Mouse (Mus musculus) stomach, embryonic 16.5 days (tissue): Measurements from ENCODE around the gene Hoxa2. TPM values are rescaled to one million over a fixed set of nuclear protein-coding genes. Genes with fewer than 3 reads are reported as not detected.
A peak's percentile ranks its signal among the peaks of the same experiment; 100 is the strongest.

ENCODE experiments used
- ATAC-seq: fragments of 200-750 bp; cut with Nextera tagmentation; 2 replicates; pipeline ENCODE4 v1.8.0; 2017; ENCODE audit warnings: moderate number of reproducible peaks, moderate TSS enrichment; ENCODE audit not compliant: insufficient read depth, low FRiP score
- H3K27ac ChIP-seq: fragments of 300-500 bp; sonication (generic); 2 replicates; pipeline ENCODE4 v1.5.1; 2014; ENCODE audit warnings: low read length
- H3K27me3 ChIP-seq: fragments of 300-500 bp; sonication (generic); 2 replicates; pipeline ENCODE4 v1.6.1; 2014; ENCODE audit warnings: low read length, control low read depth, mixed read lengths; ENCODE audit not compliant: control insufficient read depth, insufficient read depth
- H3K36me3 ChIP-seq: fragments of 300-500 bp; sonication (generic); 2 replicates; pipeline ENCODE4 v1.6.1; 2014; ENCODE audit warnings: low read length; ENCODE audit not compliant: control insufficient read depth, insufficient read depth
- H3K4me1 ChIP-seq: fragments of 300-500 bp; sonication (generic); 2 replicates; pipeline ENCODE4 v1.6.1; 2014; ENCODE audit warnings: low read length, control low read depth, mixed read lengths; ENCODE audit not compliant: control insufficient read depth, insufficient read depth
- H3K4me2 ChIP-seq: fragments of 300-500 bp; sonication (generic); 2 replicates; pipeline ENCODE4 v1.6.1; 2014; ENCODE audit warnings: low read depth, low read length, mixed read lengths
- H3K4me3 ChIP-seq: fragments of 300-500 bp; sonication (generic); replicated peaks from 2 replicates; pipeline ENCODE4 v1.5.1; 2014; ENCODE audit warnings: mild to moderate bottlenecking, low read length
- H3K9ac ChIP-seq: fragments of 300-500 bp; sonication (generic); 2 replicates; pipeline ENCODE4 v1.6.1; 2014; ENCODE audit warnings: low read length
- H3K9me3 ChIP-seq: fragments of 300-500 bp; sonication (generic); replicated peaks from 2 replicates; pipeline ENCODE4 v1.6.1; 2016; ENCODE audit warnings: low read length, control low read depth; ENCODE audit not compliant: control insufficient read depth
- WGBS: fragments of 180-500 bp; shearing (Covaris S2); extraction: QIAGEN DNeasy Blood & Tissue Kit; methylation state at CpG from one replicate; pipeline ENCODE4 v1.1.7; 2014; 5-methylcytosine and 5-hydroxymethylcytosine counted together
- polyA plus RNA-seq: library from polyadenylated mRNA; unstranded; fragments of >200 nt; fragmentation: Nextera tagmentation; extraction: Ambion mirVana; gene quantifications from 2 replicates; pipeline ENCODE4 v1.2.1, GENCODE M21; 2015

Gene Hoxa2
- polyA plus RNA-seq, 1 experiment from 2014 or later, result 8.5 TPM

- H3K4me2 ChIP-seq, result peak overlapping the region; percentile 65
- 1% methylated on average over 39 of the region's 39 CpGs for WGBS
- H3K4me3 ChIP-seq, result peak overlapping the region; percentile 61
- ATAC-seq, result 0 out of 2 replicates have a peak, but pooled peaks have one; percentile 3
- no peaks in the 10 kb centered on the region for H3K9me3 ChIP-seq
- H3K36me3 ChIP-seq, result no peaks in the 10 kb centered on the region
- H3K4me1 ChIP-seq, result peaks cover 20% of the 10 kb centered on the region
- H3K9ac ChIP-seq, result peak overlapping the region; percentile 81
- no peaks in the 10 kb centered on the region for H3K27me3 ChIP-seq
- peak overlapping the region; percentile 94 for H3K27ac ChIP-seq
These were observed 493 bp downstream of the Hoxa2 start for GRCm38 (mm10) chr6:52164051-52164625.

DNA sequence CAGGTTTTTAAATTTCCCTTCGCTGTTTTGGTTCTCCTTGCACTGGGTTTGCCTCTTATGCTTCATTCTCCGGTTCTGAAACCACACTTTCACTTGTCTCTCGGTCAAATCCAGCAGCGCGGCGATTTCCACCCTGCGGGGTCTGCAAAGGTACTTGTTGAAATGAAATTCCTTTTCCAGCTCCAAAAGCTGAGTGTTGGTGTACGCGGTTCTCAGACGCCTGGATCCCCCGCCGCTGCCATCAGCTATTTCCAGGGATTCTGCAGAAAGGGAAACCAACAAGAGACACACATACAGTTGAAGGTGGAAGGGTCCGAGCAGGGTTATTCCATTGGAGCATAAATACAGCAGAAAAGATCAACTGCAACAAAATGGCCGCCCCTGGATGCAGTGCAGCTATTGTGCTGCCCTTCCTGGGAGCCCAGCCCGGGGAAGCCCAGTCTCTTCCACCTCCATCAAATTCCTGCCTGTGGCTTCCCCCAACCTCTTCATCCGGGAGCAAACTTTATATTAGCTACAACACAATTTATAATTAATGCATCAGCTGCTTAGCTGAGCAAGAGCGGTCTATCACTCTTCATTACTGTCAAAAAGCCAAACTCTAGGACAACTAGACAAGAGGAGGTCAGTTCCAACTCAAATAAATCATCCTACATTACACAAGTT lies 1.1 kb downstream of the Hoxa2 start:
- 11% methylated on average over 17 of the region's 17 CpGs for WGBS

DNA sequence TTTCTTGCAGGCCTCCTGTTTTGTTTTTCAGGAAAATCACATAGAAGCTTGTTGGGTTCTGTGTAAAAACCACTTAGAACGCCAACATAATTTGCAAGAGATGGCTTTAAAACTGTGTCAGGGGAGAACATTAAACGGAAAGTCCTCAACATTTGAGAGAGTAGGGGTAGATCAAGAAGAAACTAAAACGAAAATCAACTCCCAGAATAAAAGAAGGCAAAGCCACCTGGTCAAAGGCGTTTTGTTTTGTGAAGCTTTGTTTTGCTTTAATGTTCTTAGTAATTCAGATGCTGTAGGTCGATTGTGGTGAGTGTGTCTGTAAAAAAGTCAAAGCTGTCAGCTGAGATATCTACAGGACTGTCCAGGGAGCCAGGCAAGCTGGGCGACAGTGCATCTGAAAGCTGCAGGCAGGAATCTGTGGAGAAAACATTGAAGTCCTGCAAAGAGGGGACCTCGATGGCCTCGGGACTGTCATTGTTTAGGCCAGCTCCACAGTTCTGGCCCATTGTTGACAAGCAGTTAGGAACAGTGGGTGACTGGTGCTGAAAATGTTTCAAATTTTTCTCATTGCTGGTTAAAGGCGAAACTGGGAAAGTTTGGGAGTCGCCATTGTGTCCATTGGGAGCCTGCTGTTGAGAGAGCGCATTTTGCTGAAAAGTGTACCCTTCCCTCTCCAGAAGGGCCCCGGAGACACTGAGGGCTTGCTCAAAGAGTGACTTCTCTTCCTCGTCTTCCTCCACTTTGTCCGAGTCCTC lies 1.8 kb downstream of the Hoxa2 start:
- peak overlapping the region; percentile 65 for H3K4me2 ChIP-seq
- H3K36me3 ChIP-seq, result no peaks in the 10 kb centered on the region
- H3K4me1 ChIP-seq, result peaks cover 23% of the 10 kb centered on the region
- peak overlapping the region; percentile 94 for H3K27ac ChIP-seq
- no peaks in the 10 kb centered on the region for H3K9me3 ChIP-seq
- peak overlapping the region; percentile 61 for H3K4me3 ChIP-seq
- WGBS, result 17% methylated on average over 14 of the region's 14 CpGs
- no peak for ATAC-seq
- H3K9ac ChIP-seq, result peak overlapping the region; percentile 81
- H3K27me3 ChIP-seq, result no peaks in the 10 kb centered on the region

More for the DNA sequence above, 1.1 kb downstream of the Hoxa2 start:
- no peaks in the 10 kb centered on the region for H3K9me3 ChIP-seq
- H3K4me2 ChIP-seq, result peak overlapping the region; percentile 65
- peak; percentile 1; the same call in 1 of the 2 replicates for ATAC-seq
- H3K4me3 ChIP-seq, result peak overlapping the region; percentile 61
- H3K27ac ChIP-seq, result peak overlapping the region; percentile 94
- peaks cover 23% of the 10 kb centered on the region for H3K4me1 ChIP-seq
- H3K27me3 ChIP-seq, result no peaks in the 10 kb centered on the region
- peak overlapping the region; percentile 81 for H3K9ac ChIP-seq
- H3K36me3 ChIP-seq, result no peaks in the 10 kb centered on the region

GRCm38 (mm10) chr6:52162093-52162380 lies 2.6 kb downstream of the Hoxa2 start:
- Histone ChIP-seq H3K9ac (peak overlapping the region; percentile 55), H3K4me2 (peak overlapping the region; percentile 65), H3K9me3 (no peaks in the 10 kb centered on the region), H3K27me3 (no peaks in the 10 kb centered on the region), H3K27ac (peak overlapping the region; percentile 64), H3K4me3 (peak overlapping the region; percentile 35), H3K36me3 (no peaks in the 10 kb centered on the region), H3K4me1 (peaks cover 23% of the 10 kb centered on the region)
- 23% methylated on average over 1 of the region's 1 CpGs for WGBS
- no peak for ATAC-seq

DNA sequence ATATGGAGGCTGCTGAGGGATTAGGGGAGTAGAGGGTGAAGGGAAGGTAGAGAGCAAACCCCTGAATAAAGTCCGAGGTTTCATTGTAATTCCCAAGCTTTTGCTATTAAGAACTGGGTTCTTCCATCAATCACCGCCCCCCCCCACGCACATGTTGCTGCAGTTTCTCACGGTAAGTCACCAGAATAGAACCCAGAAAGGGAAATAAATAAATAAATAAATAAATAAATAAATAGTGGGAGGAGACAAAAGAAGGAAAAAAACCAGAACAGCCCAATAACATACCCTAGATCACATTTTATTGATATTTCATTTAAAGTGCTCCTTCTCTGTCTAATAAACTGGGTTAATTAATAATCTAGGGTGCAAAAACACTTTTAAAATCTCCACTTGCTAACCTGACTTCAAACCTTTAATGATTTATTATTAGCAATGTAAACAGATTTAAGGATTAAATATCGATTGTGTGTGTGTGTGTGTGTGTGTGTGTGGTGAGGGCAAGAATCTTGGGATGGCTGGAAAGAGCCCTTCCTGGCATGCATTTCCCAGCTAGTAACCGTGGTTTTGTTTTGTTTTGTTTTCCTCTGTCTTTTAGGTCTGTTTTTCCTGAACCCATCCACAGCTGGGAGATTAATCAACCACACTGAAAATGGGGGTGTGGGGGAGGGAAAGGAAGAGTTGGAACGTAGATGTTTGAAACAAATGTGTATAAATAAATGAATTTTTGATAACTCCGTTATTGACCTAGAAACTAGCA lies 3.1 kb downstream of the Hoxa2 start:
- no peaks in the 10 kb centered on the region; the same call in 1 of the 2 replicates for H3K27me3 ChIP-seq
- H3K9ac ChIP-seq, result peak overlapping the region; percentile 90
- peaks cover 23% of the 10 kb centered on the region for H3K4me1 ChIP-seq
- WGBS, result 16% methylated on average over 8 of the region's 8 CpGs
- no peaks in the 10 kb centered on the region for H3K9me3 ChIP-seq
- peak overlapping the region; percentile 97 for H3K27ac ChIP-seq
- ATAC-seq, result no peak
- H3K4me3 ChIP-seq, result peak overlapping the region; percentile 82
- H3K4me2 ChIP-seq, result peak overlapping the region; percentile 65
- H3K36me3 ChIP-seq, result no peaks in the 10 kb centered on the region

GRCm38 (mm10) chr6:52160511-52161335 lies 3.9 kb downstream of the Hoxa2 start:
- H3K9me3 ChIP-seq, result no peaks in the 10 kb centered on the region
- H3K4me1 ChIP-seq, result peaks cover 23% of the 10 kb centered on the region
- peak overlapping the region; percentile 97 for H3K27ac ChIP-seq
- 7% methylated on average over 30 of the region's 30 CpGs for WGBS
- H3K4me3 ChIP-seq, result peak overlapping the region; percentile 82
- peak; percentile 14; the same call in 1 of the 2 replicates for ATAC-seq
- peaks cover under 1% of the 10 kb centered on the region; the same call in 1 of the 2 replicates for H3K27me3 ChIP-seq
- no peaks in the 10 kb centered on the region for H3K36me3 ChIP-seq
- H3K4me2 ChIP-seq, result peak overlapping the region; percentile 65
- peak overlapping the region; percentile 90 for H3K9ac ChIP-seq

DNA sequence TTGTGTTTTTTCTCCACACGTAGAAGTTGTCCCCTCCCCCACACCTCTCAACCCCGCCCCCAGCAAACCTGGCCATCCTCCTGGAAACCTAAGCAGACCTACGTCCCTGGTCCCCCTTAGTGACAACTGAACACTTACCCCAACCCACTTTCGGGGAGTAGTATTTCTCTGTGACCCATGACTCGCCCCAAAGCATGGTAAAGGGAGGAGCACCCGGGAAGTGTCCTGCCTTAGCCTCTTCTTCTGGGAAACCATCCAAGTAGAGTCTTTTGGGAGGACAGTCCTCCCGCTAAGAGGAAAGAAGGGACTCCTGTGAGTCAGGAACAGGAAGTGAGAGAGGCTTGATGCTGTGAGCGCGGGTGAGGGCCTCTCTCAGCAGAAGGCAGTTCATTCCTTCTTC lies 4.7 kb downstream of the Hoxa2 start:
- Histone ChIP-seq H3K27ac (peak overlapping the region; percentile 97), H3K4me2 (peak overlapping the region; percentile 65), H3K27me3 (peaks cover 6% of the 10 kb centered on the region; the same call in 1 of the 2 replicates), H3K36me3 (no peaks in the 10 kb centered on the region), H3K9ac (peak overlapping the region; percentile 90), H3K9me3 (no peaks in the 10 kb centered on the region), H3K4me1 (peaks cover 23% of the 10 kb centered on the region), H3K4me3 (peak overlapping the region; percentile 82)
- 9% methylated on average over 9 of the region's 9 CpGs for WGBS
- no peak for ATAC-seq

DNA sequence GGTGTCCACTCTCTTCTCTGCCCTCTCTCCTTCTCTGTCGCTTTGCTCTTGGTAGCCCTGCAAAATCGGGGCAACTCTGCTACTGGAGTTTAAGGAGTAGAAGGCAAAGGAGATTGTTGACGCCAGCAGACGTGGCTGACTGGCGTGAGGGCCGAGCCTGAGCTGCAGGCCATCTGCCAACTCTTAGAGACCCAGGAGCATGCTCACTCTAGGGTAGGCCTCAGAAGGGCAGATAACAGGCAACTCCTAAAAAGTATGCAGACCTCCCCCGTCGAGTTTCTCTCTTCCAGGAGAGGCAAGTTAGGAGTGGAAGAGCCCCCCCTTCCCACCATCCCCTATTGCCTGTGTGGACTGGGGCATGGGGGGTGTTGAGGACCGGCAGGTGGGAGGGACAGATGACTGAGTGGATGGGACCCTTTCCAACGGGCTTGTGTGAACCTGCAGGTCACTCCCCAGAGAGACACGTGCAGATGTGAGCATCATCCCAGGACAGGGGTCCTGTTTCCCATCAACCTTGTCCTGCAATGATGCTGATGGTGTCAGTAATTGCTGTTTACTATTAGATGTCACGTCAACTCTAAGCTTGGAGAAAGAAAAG lies 5.4 kb downstream of the Hoxa2 start:
- peak overlapping the region; percentile 90 for H3K9ac ChIP-seq
- H3K9me3 ChIP-seq, result no peaks in the 10 kb centered on the region
- 10% methylated on average over 12 of the region's 12 CpGs for WGBS
- peak overlapping the region; percentile 97 for H3K27ac ChIP-seq
- peak; percentile 18; the same call in 1 of the 2 replicates for ATAC-seq
- H3K4me2 ChIP-seq, result peak overlapping the region; percentile 65
- H3K36me3 ChIP-seq, result no peaks in the 10 kb centered on the region
- H3K4me3 ChIP-seq, result peak overlapping the region; percentile 82
- H3K27me3 ChIP-seq, result peaks cover 6% of the 10 kb centered on the region; the same call in 1 of the 2 replicates
- peaks cover 23% of the 10 kb centered on the region for H3K4me1 ChIP-seq
